Mouse (Mus musculus) kidney, postnatal 0 days (tissue): ENCODE measurements around the gene Fam19a2. TPM values are rescaled to one million over a fixed set of nuclear protein-coding genes. Genes with fewer than 3 reads are reported as not detected.
A peak's percentile ranks its signal among the peaks of the same experiment; 100 is the strongest.

Experiments
- ATAC-seq: fragments of 200-750 bp; cut with Nextera tagmentation; replicated peaks from 2 replicates; pipeline ENCODE4 v1.8.0; 2017; ENCODE audit warnings: low read depth, moderate number of reproducible peaks, moderate TSS enrichment, moderate library complexity; ENCODE audit not compliant: low FRiP score
- DNase-seq: peaks from one replicate; pipeline ENCODE4 v3.0.0-alpha.2; 2016; ENCODE audit warnings: low spot score
- H3K27ac ChIP-seq: fragments of 300-500 bp; sonication (generic); 2 replicates; pipeline ENCODE4 v1.5.1; 2014; ENCODE audit warnings: mild to moderate bottlenecking
- H3K27me3 ChIP-seq: fragments of 300-500 bp; sonication (generic); 2 replicates; pipeline ENCODE4 v1.6.1; 2014; ENCODE audit warnings: low read length, mixed read lengths; ENCODE audit not compliant: insufficient read depth
- H3K36me3 ChIP-seq: fragments of 300-500 bp; sonication (generic); 2 replicates; pipeline ENCODE4 v1.6.1; 2014; ENCODE audit warnings: low read length, mixed read lengths; ENCODE audit not compliant: insufficient read depth
- H3K4me1 ChIP-seq: fragments of 300-500 bp; sonication (generic); replicated peaks from 2 replicates; pipeline ENCODE4 v1.6.1; 2014; ENCODE audit warnings: antibody characterized with exemption, low read length, mixed read lengths; ENCODE audit not compliant: insufficient read depth
- H3K4me2 ChIP-seq: fragments of 300-500 bp; sonication (generic); 2 replicates; pipeline ENCODE4 v1.6.1; 2014; ENCODE audit warnings: mild to moderate bottlenecking, low read length, moderate library complexity, mixed read lengths
- H3K4me3 ChIP-seq: fragments of 300-500 bp; sonication (generic); replicated peaks from 2 replicates; pipeline ENCODE4 v1.5.1; 2014; ENCODE audit warnings: low read depth, low read length
- H3K9ac ChIP-seq: fragments of 300-500 bp; sonication (generic); 2 replicates; pipeline ENCODE4 v1.6.1; 2014; ENCODE audit warnings: low read depth, low read length
- H3K9me3 ChIP-seq: fragments of 300-500 bp; sonication (generic); replicated peaks from 2 replicates; pipeline ENCODE4 v1.6.1; 2016; ENCODE audit warnings: low read length, inconsistent platforms, mixed read lengths
- CTCF ChIP-seq: IDR thresholded peaks from 2 replicates; pipeline ENCODE4 v1.5.1; 2016; ENCODE audit warnings: antibody characterized with exemption, low read depth, mild to moderate bottlenecking, moderate library complexity
- WGBS: fragments of 180-500 bp; shearing (Covaris S2); extraction: QIAGEN DNeasy Blood & Tissue Kit; methylation state at CpG from one replicate; pipeline ENCODE4 v1.1.7; 2014; 5-methylcytosine and 5-hydroxymethylcytosine counted together
- polyA plus RNA-seq: library from polyadenylated mRNA; unstranded; fragments of >200 nt; fragmentation: Nextera tagmentation; extraction: Ambion mirVana; gene quantifications from 2 replicates; pipeline ENCODE4 v1.2.1, GENCODE M21; 2015

Gene Fam19a2
- polyA plus RNA-seq, 1 experiment from 2014 or later = 2.0 TPM

- no peak for ATAC-seq
- Histone ChIP-seq H3K4me3 (no peak overlapping the region), H3K36me3 (no peaks in the 10 kb centered on the region), H3K27me3 (no peaks in the 10 kb centered on the region), H3K27ac (no peak overlapping the region), H3K9ac (no peak overlapping the region), H3K9me3 (no peaks in the 10 kb centered on the region), H3K4me2 (no peak overlapping the region), H3K4me1 (no peaks in the 10 kb centered on the region)
- peak; percentile 33; the same call in 1 of the 2 replicates for TF ChIP-seq CTCF
- 83% methylated on average over 7 of the region's 7 CpGs for WGBS
- DNase-seq = no peak
Observed at GRCm38 (mm10) chr10:123255674-123256348, 8.0 kb upstream of the Fam19a2 start.

GRCm38 (mm10) chr10:123264461-123265191, 830 bp downstream of the Fam19a2 start:
- under 1% methylated on average over 82 of the region's 84 CpGs for WGBS
- H3K27me3 ChIP-seq = peaks cover 7% of the 10 kb centered on the region; the same call in 1 of the 2 replicates
- TF ChIP-seq CTCF = no peak

GRCm38 (mm10) chr10:123265241-123265790, 1.5 kb downstream of the Fam19a2 start:
- peak; percentile 49; the same call in 1 of the 2 replicates for ATAC-seq

More at GRCm38 (mm10) chr10:123264461-123265191, 830 bp downstream of the Fam19a2 start:
- peak overlapping the region; percentile 98 for H3K4me2 ChIP-seq
- H3K4me1 ChIP-seq = peaks cover 8% of the 10 kb centered on the region; the same call in 1 of the 2 replicates
- peak overlapping the region; percentile 49 for H3K9ac ChIP-seq
- DNase-seq = peak; percentile 66
- H3K9me3 ChIP-seq = no peaks in the 10 kb centered on the region
- peak overlapping the region; percentile 50 for H3K4me3 ChIP-seq
- H3K36me3 ChIP-seq = no peaks in the 10 kb centered on the region
- ATAC-seq = no peak; the same call in 1 of the 2 replicates
- no peak overlapping the region for H3K27ac ChIP-seq

GRCm38 (mm10) chr10:123268568-123268967, 4.8 kb downstream of the Fam19a2 start:
- Histone ChIP-seq H3K9ac (no peak overlapping the region), H3K4me3 (no peak overlapping the region), H3K4me1 (peaks cover 8% of the 10 kb centered on the region; the same call in 1 of the 2 replicates), H3K27ac (no peak overlapping the region), H3K27me3 (peaks cover 7% of the 10 kb centered on the region; the same call in 1 of the 2 replicates), H3K36me3 (no peaks in the 10 kb centered on the region), H3K9me3 (no peaks in the 10 kb centered on the region), H3K4me2 (no peak overlapping the region)
- DNase-seq = no peak
- no peak for ATAC-seq
- 58% methylated on average over 10 of the region's 10 CpGs for WGBS
- TF ChIP-seq CTCF = no peak

More at GRCm38 (mm10) chr10:123265241-123265790, 1.5 kb downstream of the Fam19a2 start:
- under 1% methylated on average over 44 of the region's 50 CpGs for WGBS
- Histone ChIP-seq H3K4me2 (peak overlapping the region; percentile 98), H3K9me3 (no peaks in the 10 kb centered on the region), H3K27ac (no peak overlapping the region), H3K27me3 (peaks cover 7% of the 10 kb centered on the region; the same call in 1 of the 2 replicates), H3K9ac (peak overlapping the region; percentile 37; the same call in 1 of the 2 replicates), H3K36me3 (no peaks in the 10 kb centered on the region), H3K4me1 (peaks cover 8% of the 10 kb centered on the region; the same call in 1 of the 2 replicates), H3K4me3 (peak overlapping the region; percentile 50)
- no peak for TF ChIP-seq CTCF
- DNase-seq = no peak

GRCm38 (mm10) chr10:123274554-123274953, 10.8 kb downstream of the Fam19a2 start:
- Histone ChIP-seq H3K4me1 (no peaks in the 10 kb centered on the region), H3K9ac (no peak overlapping the region), H3K27ac (no peak overlapping the region), H3K36me3 (no peaks in the 10 kb centered on the region), H3K4me3 (no peak overlapping the region), H3K27me3 (no peaks in the 10 kb centered on the region), H3K4me2 (peak overlapping the region; percentile 31), H3K9me3 (no peaks in the 10 kb centered on the region)
- ATAC-seq (no peak), DNase-seq (peak; percentile 71)
- no peak for TF ChIP-seq CTCF
- WGBS = 37% methylated on average over 11 of the region's 11 CpGs

GRCm38 (mm10) chr10:123307300-123307699, 43.5 kb downstream of the Fam19a2 start:
- DNase-seq (no peak), ATAC-seq (no peak)
- no peak overlapping the region for H3K9ac ChIP-seq
- no peak overlapping the region for H3K4me2 ChIP-seq
- H3K36me3 ChIP-seq = no peaks in the 10 kb centered on the region
- TF ChIP-seq CTCF = no peak
- no peak overlapping the region for H3K27ac ChIP-seq
- no peaks in the 10 kb centered on the region for H3K27me3 ChIP-seq
- no peaks in the 10 kb centered on the region for H3K4me1 ChIP-seq
- H3K4me3 ChIP-seq = no peak overlapping the region
- H3K9me3 ChIP-seq = no peaks in the 10 kb centered on the region
